Comparison of ENCODE assay signal across 1 mouse cellular context in the genomic region with DNA sequence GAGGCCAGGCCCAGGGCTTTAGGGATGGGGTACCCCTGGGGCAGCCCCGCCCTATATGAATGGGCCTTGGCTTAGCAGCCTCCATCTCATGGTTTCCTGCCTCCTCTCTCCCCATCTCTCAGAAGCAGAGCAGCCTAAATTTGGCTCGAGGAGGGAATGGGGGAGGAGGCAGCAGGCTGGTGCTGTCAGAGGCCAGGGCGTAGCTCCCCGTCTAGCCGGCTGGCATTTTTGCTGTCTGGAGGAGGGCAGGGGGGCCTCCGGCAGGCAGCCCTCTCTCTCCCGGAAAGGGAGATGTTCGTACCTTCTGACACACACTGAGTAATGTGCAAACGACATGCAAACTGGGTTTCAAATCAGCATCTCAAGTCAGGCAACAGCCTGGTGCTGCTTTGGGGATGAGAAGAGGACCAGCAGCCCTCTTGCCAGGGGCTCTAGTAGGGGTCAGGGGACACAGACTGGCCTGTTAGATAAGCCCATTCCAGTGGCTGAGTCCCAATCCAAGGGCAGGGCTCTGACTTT.
TF ChIP-seq lines count a peak whose summit lies in the region.

No protein-coding gene starts in this region.

TF ChIP-seq in MEL, 35 proteins besides CTCF, POLR2A, EP300 and RAD21 (continued from another document):
- TF ChIP-seq TBP (IDR thresholded peaks at IDR 0.05; ENCODE audit: low read depth, low read length) (no peak), TAL1 (IDR thresholded peaks at IDR 0.05; ENCODE audit: low read length) (no peak; the same call in 1 of the 2 replicates), RCOR1 (IDR thresholded peaks at IDR 0.05; ENCODE audit: low read depth, low read length) (no peak), CHD1 (IDR thresholded peaks at IDR 0.05; ENCODE audit: low read depth, low read length) (peak; percentile 48; the same call in 1 of the 2 replicates), SMC3 (IDR thresholded peaks at IDR 0.05; ENCODE audit: low read depth, low read length) (no peak), ZMIZ1 (IDR thresholded peaks at IDR 0.05; ENCODE audit: low read depth, low read length) (no peak; the same call in 1 of the 2 replicates), CHD2 (IDR thresholded peaks at IDR 0.05; ENCODE audit: low read length) (no peak), MXI1 (IDR thresholded peaks at IDR 0.05; ENCODE audit: low read depth, low read length) (peak; percentile 51; the same call in 1 of the 2 replicates), MEF2A (IDR thresholded peaks at IDR 0.05; ENCODE audit: extremely low read depth, insufficient replicate concordance, low read depth, low read length, poor library complexity, severe bottlenecking) (no peak), UBTF (IDR thresholded peaks at IDR 0.05; ENCODE audit: borderline replicate concordance, insufficient read depth, low read depth, low read length) (no peak), SIN3A (IDR thresholded peaks at IDR 0.05; ENCODE audit: low read length) (peak; percentile 35; the same call in 1 of the 2 replicates), HCFC1 (IDR thresholded peaks at IDR 0.05; ENCODE audit: low read depth, low read length) (no peak), JUND (IDR thresholded peaks at IDR 0.05; ENCODE audit: low read depth, low read length) (no peak), MYB (IDR thresholded peaks at IDR 0.05; ENCODE audit: low read depth, low read length) (no peak), GABPA (IDR thresholded peaks at IDR 0.05; ENCODE audit: low read depth, low read length) (no peak), NELFE (IDR thresholded peaks at IDR 0.05; ENCODE audit: low read depth, low read length) (peak; percentile 5; the same call in 1 of the 2 replicates), MAZ (IDR thresholded peaks at IDR 0.05; ENCODE audit: low read depth, low read length) (0 out of 2 replicates have a peak, but pooled peaks have one; percentile 51)
